Mouse (Mus musculus) cortical plate, adult 2 months (tissue): Measurements from ENCODE around the gene D11Wsu47e. TPM values are rescaled to one million over a fixed set of nuclear protein-coding genes. Genes with fewer than 3 reads are reported as not detected.
"Not testable (repeated sequence)": the region's sequence is repeated elsewhere in the genome, so short reads cannot be mapped to it uniquely, and the experiment has no call there.

ENCODE experiments used
- H3K27ac ChIP-seq: fragments of 200-500 bp; 2 replicates; pipeline ENCODE4 v1.5.1; 2012; ENCODE audit warnings: low read length, control low read depth, inconsistent platforms; ENCODE audit not compliant: insufficient read depth
- H3K4me1 ChIP-seq: fragments of 200-500 bp; 2 replicates; pipeline ENCODE4 v1.6.1; 2011; ENCODE audit warnings: low read length; ENCODE audit not compliant: control insufficient read depth, insufficient read depth
- H3K4me3 ChIP-seq: fragments of 200-500 bp; 2 replicates; pipeline ENCODE4 v1.5.1; 2011; ENCODE audit warnings: mild to moderate bottlenecking, low read length, control low read depth; ENCODE audit not compliant: insufficient read depth
- CTCF ChIP-seq: fragments of 200-500 bp; IDR thresholded peaks from 2 replicates; pipeline ENCODE4 v1.5.1; 2011; ENCODE audit warnings: mild to moderate bottlenecking, control low read depth, low read length; ENCODE audit not compliant: insufficient read depth; ENCODE audit errors: extremely low read depth
- POLR2A ChIP-seq: fragments of 200-500 bp; IDR thresholded peaks from 2 replicates; pipeline ENCODE4 v1.6.1; 2011; ENCODE audit warnings: mild to moderate bottlenecking, low read length, control low read depth; ENCODE audit not compliant: insufficient read depth; ENCODE audit errors: extremely low read depth
- polyA plus RNA-seq: library from polyadenylated mRNA; depleted of rRNA; stranded (reverse); fragments of >200 nt; gene quantifications from 2 replicates; pipeline ENCODE4 v1.2.3, GENCODE M21; 2012

The D11Wsu47e gene
- polyA plus RNA-seq, 1 experiment: 14.2 TPM

GRCm38 (mm10) chr11:113651907-113652273 is 32.3 kb upstream of the D11Wsu47e start:
- Histone ChIP-seq H3K27ac (no peak overlapping the region), H3K4me3 (no peak overlapping the region), H3K4me1 (peaks cover 8% of the 10 kb centered on the region)
- TF ChIP-seq CTCF (peak; percentile 57), POLR2A (no peak)

GRCm38 (mm10) chr11:113652516-113652915 is 31.7 kb upstream of the D11Wsu47e start:
- no peak for TF ChIP-seq CTCF
- TF ChIP-seq POLR2A: no peak
- H3K4me3 ChIP-seq: no peak overlapping the region
- H3K4me1 ChIP-seq: peaks cover 11% of the 10 kb centered on the region
- H3K27ac ChIP-seq: no peak overlapping the region

- H3K4me1 ChIP-seq: peaks cover 9% of the 10 kb centered on the region
- H3K4me3 ChIP-seq: no peak overlapping the region
- H3K27ac ChIP-seq: no peak overlapping the region
- TF ChIP-seq POLR2A (no peak), CTCF (no peak)
These were observed 30.1 kb upstream of the D11Wsu47e start for GRCm38 (mm10) chr11:113654105-113654504.

DNA sequence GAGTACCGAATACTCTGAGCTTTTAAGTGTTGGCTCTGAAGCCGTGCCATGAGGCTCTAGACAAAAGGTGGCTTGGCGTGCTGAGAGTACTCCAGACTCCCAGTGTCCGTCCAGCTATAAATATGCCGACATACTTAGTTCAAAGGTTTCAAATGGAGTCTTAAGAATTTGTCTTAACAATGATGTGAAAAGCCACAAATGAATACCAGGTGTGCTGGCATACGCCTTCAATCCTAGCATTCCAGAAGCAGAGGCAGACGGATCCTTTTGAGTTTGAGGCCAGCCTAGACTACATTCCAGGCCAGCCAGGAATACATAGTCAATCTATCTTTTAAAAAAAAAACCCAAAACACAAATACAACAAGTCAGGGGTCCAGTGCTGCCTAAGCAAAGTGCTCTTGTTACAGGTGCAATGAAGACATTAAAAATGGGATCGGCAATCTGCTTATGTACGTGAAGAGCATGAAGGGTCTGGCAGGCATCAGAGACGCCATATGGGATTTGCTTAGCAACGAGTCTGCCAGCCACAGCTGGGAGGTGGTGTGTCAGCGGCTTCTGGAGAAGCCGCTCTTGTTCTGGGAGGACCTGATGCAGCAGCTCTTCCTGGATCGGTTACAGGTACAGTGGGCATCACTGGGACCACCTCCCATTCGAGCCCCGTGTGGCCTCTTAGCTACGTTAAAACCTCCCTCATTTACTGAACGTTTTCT is 29.5 kb upstream of the D11Wsu47e start:
- Histone ChIP-seq H3K4me1 (peaks cover 9% of the 10 kb centered on the region), H3K27ac (no peak overlapping the region), H3K4me3 (no peak overlapping the region)
- TF ChIP-seq CTCF (no peak), POLR2A (no peak)

DNA sequence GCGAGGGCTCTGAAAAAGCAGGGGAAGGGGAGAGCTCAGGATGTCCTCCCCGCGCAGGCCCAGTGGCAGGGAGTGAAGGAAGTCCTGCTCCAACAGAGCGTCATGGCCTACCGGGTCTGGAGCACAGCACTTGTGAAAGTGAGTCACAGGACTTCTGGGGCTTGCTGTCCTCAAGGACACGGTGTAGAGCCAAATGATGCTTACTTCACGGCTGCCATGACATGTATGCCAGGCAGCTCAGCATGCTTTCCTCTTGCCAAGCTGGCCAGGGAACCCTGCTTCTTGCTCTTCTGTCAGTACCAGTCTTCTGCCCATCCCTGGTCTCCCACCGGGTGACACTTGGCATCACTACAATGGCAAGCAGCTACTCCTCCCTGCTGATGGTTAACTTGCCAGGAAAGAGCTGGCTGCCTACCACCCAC is 27.7 kb upstream of the D11Wsu47e start:
- TF ChIP-seq POLR2A: no peak
- TF ChIP-seq CTCF: no peak
- Histone ChIP-seq H3K4me1 (peaks cover 9% of the 10 kb centered on the region), H3K4me3 (no peak overlapping the region), H3K27ac (no peak overlapping the region)

DNA sequence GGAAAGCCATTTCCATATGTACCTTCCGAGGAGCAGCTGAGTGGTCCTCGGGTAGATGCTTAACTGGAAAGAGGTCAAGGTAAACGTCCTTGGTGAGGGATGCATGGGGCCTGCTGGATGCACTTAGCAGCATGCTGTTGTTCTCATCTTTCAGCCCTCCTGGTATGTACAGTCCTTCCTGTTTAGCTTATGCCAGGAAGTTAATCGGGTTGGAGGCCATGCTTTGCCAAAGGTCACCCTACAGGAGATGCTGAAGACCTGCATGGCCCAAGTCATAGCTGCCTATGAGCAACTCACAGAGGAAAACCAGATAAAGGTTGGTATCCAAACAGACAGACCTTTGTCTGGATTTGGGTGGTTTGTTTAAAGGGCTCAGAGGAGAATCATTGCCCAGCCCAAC is 27.0 kb upstream of the D11Wsu47e start:
- Histone ChIP-seq H3K4me1 (peaks cover 9% of the 10 kb centered on the region), H3K4me3 (no peak overlapping the region), H3K27ac (no peak overlapping the region)
- TF ChIP-seq CTCF: no peak
- no peak for TF ChIP-seq POLR2A

- no peak overlapping the region for H3K27ac ChIP-seq
- H3K4me1 ChIP-seq: peaks cover 9% of the 10 kb centered on the region
- no peak for TF ChIP-seq CTCF
- TF ChIP-seq POLR2A: no peak
- H3K4me3 ChIP-seq: no peak overlapping the region
These were observed 25.9 kb upstream of the D11Wsu47e start for GRCm38 (mm10) chr11:113658319-113658718.

- TF ChIP-seq POLR2A: no peak
- TF ChIP-seq CTCF: no peak
- H3K27ac ChIP-seq: no peak overlapping the region
- peaks cover 7% of the 10 kb centered on the region for H3K4me1 ChIP-seq
- H3K4me3 ChIP-seq: no peak overlapping the region
These were observed 25.4 kb upstream of the D11Wsu47e start for GRCm38 (mm10) chr11:113658763-113659162.

GRCm38 (mm10) chr11:113660213-113660612 is 24.0 kb upstream of the D11Wsu47e start:
- H3K4me1 ChIP-seq, H3K27ac ChIP-seq: not testable (repeated sequence)

DNA sequence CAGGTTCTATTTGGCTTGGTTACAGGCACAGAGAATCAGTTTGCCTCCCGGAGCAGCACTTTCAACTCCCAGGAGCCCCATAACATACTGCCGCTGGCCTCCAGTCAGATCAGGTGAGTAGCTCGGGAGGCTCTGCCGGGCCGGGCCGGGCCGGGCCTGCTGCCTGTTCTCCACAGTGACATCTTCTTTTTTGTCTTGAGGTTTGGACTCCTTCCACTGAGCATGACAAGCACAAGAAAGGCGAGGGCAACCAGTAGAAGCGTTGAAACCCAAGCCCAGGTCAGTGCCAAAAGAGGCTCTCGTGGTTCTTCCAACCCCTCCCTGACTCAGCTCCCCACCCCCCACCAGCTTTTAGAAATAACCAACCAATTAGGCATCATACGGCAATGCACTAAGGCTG is 23.3 kb upstream of the D11Wsu47e start:
- peaks cover 3% of the 10 kb centered on the region; the same call in 1 of the 2 replicates for H3K4me1 ChIP-seq
- no peak overlapping the region for H3K27ac ChIP-seq
- H3K4me3 ChIP-seq: no peak overlapping the region
- no peak for TF ChIP-seq POLR2A
- no peak for TF ChIP-seq CTCF

More at GRCm38 (mm10) chr11:113660213-113660612, 24.0 kb upstream of the D11Wsu47e start:
- H3K4me3 ChIP-seq: not testable (repeated sequence)
